Mouse (Mus musculus) mouse embryonic stem cell (cell line): ENCODE data around the gene Tspan17.
"Not testable (repeated sequence)": the region's sequence is repeated elsewhere in the genome, so short reads cannot be mapped to it uniquely, and the experiment has no call there.

Experiments used
- in situ Hi-C, 2 experiments: fragments of 300-500 bp; cut with MboI; formaldehyde crosslinking; loops; 1 replicate in 1 of 2; 3 replicates in 1 of 2; pipeline ENCODE4 v1.14.3; 2019 to 2020; ENCODE audit warnings: low sequenced_read_pairs in 2 of 2, low pct_unique_long_range_greater_than_20kb in 1 of 2, mixed read lengths in 1 of 2; ENCODE audit not compliant: unreplicated experiment in 1 of 2

Gene Tspan17

GRCm38 (mm10) chr13:54758756-54759470 lies 30.3 kb upstream of the Tspan17 start:
- in situ Hi-C loops = no loop called here

GRCm38 (mm10) chr13:54759496-54759895 lies 29.7 kb upstream of the Tspan17 start:
- in situ Hi-C loops = no loop called here

DNA sequence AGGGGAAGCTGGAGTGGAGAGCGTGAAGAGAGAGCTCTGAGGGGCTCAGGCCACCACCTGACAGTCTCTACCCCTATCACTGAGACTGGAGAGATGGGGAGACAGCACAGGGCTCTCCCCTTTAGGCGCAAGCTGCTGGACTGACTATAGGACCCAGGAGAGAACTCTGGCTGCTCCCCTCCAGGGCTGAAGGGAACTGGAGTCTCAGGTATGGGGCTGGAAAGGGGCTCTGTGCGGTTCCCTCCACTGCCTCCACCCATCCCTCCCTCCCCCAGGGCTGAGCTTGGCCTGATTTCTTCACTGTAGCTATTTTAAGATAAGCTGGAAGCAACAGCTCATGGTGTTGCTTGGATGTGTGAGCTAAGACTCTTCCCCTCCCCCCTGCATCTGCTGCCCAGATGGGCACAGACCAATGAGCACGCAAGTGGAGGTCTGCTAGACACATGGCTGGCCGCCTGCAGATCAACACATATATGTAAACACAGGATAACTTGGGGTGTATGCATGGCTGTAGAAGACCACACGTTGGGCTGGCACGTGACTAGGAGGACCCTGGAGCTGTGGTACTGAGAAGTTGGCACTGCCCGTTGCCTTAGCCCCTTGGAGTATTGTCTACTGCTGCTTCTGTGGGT lies 28.9 kb upstream of the Tspan17 start:
- in situ Hi-C loops = no loop called here

DNA sequence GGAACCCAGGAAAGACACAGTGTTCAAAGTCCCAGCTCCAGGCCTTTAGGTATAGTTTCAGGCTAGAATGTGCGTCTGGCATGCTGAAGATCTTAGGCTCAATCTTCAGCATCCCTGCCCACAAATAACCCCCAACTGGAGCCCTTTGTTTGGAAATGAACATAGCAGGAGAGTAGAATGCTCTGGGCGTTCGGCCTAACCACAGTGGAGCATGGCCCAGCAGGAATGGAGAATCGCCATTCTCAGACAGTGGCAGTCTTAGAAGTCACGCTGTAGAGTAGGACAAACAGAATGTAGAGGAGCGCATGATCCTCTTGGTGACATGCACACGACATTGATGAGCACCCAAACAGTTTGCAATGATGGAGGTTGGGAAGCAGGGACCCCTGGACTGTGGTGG lies 28.3 kb upstream of the Tspan17 start:
- in situ Hi-C loops = no loop called here

DNA sequence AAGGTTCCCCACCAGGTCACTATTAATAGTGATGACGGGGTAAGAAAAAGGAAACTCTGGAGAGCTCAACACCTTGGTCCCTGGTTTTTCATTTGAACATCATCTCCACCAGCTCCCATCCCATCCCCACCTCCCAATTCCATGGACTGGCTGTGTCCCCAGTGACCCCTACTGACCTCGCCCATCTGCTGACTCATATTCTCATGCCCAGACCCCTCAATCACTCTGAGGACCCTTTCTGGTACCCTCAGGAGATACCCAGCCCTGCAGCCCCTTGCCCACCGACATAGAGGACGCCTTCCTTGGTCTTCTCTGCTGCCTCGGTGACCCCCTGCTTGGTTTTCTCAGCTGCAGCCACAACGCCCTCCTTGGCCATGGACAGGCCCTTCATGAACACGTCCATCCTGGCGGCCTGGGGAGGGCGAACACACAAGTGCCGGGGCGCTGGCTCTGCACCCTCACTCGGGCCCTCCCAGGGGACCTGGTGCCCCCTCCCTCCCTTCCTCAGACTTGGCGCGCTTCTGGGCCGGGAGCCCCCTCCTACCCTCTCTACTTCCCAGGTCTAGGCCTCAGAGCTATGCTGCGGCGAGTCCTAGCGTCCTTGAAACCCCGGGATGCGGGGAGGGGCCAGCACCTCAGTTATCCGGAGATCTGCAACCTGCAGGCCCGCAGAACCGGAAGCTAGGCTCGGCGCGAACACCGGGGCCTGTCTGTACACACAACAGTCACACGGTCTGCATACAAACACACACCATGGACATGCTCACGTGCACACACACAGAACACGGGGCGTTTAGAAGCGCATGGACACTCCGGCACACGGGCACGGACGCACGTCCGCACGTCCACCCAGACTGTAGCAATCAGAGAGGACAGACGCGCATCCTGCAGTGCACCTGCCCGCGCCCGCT lies 23.6 kb upstream of the Tspan17 start:
- in situ Hi-C loops = no loop called here

GRCm38 (mm10) chr13:54766192-54766768 lies 22.9 kb upstream of the Tspan17 start, which contains the start of gene Sncb:
Gene Sncb (minus strand): TSS chr13:54766595.
- in situ Hi-C loops = no loop called here

GRCm38 (mm10) chr13:54767012-54767411 lies 22.2 kb upstream of the Tspan17 start:
- in situ Hi-C loops = no loop called here

GRCm38 (mm10) chr13:54780592-54780991 lies 8.6 kb upstream of the Tspan17 start:
- in situ Hi-C loops = no loop called here

GRCm38 (mm10) chr13:54781086-54781485 lies 8.1 kb upstream of the Tspan17 start:
- in situ Hi-C loops = no loop called here

DNA sequence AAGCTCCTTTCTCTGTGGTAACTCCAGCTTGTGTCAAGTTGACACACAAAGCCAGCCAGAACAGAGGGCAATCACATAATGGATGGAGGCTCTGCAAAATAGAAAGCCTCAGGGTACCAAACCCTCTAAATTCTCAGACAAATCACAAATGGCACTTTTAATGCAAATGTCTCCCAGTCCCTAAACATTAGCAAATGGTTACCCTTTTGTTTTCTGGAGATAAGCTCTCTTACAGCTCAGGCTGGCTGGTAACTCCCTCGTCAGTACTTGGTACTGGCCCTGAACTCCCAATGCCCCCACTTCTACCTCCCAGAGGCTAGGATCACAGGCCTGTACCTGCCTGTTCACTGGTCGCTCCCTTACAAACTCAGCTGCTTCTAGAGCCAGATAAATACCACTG lies 5.9 kb upstream of the Tspan17 start:
- in situ Hi-C loops = no loop called here

DNA sequence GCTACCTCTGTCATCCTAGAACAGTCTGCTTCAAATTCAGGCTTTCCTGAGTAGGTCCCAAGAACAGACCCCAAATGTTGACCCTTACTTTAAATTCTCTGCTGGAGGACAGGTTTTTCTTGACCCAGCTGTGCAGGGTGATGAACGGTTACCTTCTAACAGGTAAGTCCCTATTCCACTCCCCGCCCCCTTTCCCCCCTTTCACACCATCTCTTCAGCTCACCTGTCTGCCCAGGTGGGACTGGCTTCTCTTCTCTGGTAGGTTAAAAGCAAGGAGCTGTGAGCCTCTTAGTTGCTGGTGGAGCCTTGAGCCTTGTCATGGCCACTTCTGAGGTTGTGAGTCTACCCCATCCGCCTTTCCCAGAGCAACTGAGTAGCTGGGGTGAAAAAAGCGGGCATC lies 5.5 kb upstream of the Tspan17 start, which contains the start of gene Eif4e1b:
Eif4e1b (plus strand) TSS at position 301 of the 400 bp plus-strand sequence.
- in situ Hi-C loops = no loop called here

DNA sequence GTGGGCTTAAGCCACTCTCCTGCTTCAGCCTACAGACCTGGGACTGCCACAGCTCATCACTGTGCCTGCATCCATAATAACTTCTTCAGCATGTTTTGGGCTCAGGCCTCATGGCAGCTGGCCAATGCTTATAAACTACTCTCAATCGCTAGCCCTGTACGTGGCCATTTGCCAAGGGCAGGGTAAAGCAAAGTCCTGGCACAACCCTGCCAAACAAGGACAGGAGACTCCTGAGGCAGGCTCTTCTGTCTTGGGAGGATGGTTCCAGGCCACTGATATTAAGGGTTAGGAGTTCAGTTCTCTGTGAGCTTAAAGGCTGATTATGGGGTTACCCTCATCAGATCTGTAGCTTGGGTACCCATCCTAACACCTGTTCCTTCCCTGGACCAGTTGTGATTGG lies 1.6 kb upstream of the Tspan17 start:
- in situ Hi-C loops = not testable (repeated sequence)

DNA sequence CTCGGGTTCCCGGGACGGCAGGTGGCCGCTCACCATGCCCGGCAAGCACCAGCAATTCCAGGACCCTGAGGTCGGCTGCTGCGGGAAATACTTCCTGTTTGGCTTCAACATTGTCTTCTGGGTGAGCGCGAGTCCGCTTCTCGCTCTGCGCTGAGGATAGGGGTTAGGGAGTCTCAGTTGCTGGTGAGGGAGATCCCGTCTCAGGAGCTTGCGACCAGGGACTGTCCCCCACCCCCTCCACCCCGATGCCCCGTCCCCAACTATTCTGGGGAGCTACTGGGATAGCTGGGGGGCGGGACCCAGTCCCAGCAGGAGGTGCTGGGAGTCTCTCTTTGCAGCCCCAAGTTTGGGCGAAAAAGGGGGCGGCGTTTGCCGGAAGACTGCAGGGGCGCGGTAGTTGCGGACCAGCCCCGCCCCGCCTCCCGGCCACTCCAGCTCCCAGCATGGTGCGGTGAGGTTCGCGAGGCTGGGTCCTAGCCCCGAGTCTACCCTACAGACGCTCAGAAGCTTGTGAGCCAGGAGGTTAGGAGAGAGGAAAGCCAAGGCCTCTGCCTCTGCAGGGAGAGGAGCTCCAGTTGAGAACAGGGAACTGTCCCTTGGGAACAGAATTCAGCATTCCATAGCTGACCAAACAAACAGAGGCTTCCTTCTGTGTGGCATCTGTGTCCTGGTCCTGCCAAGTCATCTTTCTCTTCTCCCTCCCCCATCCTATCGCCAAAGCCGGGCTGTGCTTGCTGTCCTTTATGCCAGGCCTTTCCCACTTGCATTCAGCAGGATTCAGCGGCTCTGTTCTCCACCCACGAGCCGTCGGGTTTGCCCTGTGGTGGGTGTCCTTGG lies 602 bp downstream of the Tspan17 start:
- in situ Hi-C loops = loop anchor here in 1 of 2 experiments (10.0 kb wide), 2 partner anchors 275 to 385 kb away; no protein-coding TSS in a partner anchor

- in situ Hi-C loops = loop anchor here in 1 of 2 experiments (10.0 kb wide), 2 partner anchors 272 to 382 kb away; no protein-coding TSS in a partner anchor
Observed at GRCm38 (mm10) chr13:54792259-54793230, 3.4 kb downstream of the Tspan17 start.

- in situ Hi-C loops = loop anchor here in 1 of 2 experiments (10.0 kb wide), 2 partner anchors 271 to 381 kb away; no protein-coding TSS in a partner anchor
Observed at GRCm38 (mm10) chr13:54794002-54794577, 4.9 kb downstream of the Tspan17 start.

DNA sequence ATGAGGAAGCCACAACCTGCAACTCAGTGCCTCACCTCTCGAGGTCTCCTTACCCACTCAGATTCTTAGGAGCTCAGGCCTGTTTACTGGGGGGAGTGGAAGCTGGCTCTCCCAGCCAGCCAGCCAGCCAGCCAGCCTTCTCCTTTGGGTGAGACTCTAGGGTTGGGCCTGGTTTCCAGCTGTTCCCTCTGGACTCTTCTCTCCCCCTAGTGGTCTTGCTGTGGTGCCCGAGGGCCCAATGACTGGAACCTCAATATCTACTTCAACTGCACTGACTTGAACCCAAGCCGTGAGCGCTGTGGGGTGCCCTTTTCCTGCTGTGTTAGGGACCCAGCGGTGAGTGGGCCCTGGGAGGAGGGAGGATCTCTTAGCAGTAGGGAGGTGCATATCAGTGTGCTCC lies 5.7 kb downstream of the Tspan17 start:
- in situ Hi-C loops = loop anchor here (5.0 to 10.0 kb wide), 3 partner anchors 92 to 380 kb away; no protein-coding TSS in a partner anchor
